Mouse (Mus musculus) adrenal gland, postnatal 25 days (tissue): ENCODE data around the gene Ctse. TPM values are rescaled to one million over a fixed set of nuclear protein-coding genes. Genes with fewer than 3 reads are reported as not detected.

Experiments
- DNase-seq: peaks from one replicate; pipeline ENCODE4 v3.0.0; 2021; ENCODE audit warnings: mixed read lengths
- total RNA-seq: library from RNA; stranded (reverse); gene quantifications from 2 replicates; pipeline ENCODE4 v1.2.3, GENCODE M21; 2021

Gene Ctse
- total RNA-seq, 1 experiment from 2014 or later, result 0.52 TPM

DNA sequence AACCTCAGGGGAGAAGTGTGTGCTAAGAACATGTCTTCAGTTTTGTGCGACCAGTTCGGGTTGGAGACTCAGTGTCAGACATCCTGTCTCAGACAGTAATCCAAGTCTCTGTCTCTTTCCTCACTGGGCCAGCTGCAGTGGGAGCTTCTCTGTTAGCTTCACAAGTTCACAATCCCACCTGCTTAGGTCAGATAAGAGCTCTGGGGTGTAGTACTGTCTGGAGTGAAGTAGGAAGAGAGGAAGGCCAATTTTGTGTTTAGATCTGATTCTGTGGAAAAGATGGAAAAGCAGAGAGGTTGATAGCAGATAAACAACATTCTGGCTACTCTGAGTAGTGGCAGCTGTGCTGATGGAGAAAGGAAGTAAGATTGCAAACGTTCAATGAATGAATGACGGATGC is 61.5 kb downstream of the Ctse start:
- DNase-seq, result no peak

DNA sequence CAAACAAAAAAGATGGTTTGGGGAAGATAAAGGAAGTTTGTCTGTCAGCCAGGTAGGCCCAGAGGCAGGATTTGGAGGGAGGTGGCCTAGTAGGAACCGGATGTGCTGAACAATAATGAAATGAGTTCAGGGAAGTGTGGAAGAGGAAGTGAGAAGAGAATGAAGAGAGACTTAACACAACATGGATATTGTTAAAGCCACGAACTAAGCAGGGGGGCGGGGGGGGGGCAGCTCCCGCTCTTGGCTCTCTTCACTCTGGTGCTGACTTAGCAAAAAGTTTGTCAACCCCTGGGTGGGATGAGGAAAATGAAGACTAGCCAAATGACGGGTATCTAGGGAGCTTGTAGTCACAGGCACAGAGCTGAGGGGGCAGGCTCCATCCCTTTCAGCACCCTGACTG is 62.3 kb downstream of the Ctse start:
- DNase-seq, result no peak

DNA sequence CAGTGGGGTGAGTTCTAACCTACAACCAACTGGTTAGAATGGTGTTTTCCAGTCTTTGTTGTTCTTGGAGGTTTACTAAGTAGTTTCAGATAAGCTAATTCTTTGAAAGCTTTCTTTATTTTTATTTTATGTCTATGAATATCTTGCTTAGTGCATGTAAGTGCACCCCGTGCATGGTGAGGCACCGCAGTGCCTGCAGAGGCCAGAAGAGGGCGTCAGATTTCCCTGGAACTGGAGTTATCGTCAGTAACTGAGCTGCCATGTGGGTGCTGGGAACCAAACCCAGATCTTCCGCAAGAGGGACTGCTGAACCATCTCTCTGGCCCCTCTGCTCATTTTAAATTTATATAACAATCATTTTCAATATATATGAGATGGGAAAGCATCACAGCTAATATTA is 63.3 kb downstream of the Ctse start:
- no peak for DNase-seq

DNA sequence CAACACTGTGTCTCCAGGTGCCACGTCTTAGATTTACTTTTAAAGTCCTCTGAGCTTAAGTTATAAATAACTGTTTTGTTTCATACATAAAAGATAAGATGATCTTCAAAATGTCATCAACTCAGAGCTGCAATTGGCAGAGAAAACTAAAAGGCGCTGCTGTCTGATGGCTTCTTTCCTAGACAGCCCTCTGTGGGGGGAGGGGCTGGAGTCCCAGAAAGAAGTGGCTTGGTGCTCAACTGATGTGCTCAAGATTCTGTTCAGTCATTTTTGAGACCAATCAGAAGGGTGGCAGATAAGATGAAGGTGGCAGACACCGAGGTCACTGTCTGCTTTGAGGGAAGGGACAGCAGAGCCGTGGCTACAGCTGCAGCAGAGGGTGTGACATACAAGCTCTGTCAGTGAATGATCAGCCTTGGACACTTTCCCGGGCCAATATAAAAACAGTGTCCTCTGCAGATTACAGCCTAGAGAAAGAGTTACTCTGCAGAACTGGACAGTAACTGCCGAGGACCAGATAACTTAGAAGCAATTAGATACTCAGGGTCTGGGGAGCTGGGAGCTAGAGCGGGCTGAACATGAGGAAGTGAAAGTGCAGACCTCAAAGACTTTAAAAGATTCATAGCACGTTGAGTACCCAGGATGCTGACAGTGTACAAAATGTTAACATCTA is 64.1 kb downstream of the Ctse start:
- DNase-seq, result no peak

DNA sequence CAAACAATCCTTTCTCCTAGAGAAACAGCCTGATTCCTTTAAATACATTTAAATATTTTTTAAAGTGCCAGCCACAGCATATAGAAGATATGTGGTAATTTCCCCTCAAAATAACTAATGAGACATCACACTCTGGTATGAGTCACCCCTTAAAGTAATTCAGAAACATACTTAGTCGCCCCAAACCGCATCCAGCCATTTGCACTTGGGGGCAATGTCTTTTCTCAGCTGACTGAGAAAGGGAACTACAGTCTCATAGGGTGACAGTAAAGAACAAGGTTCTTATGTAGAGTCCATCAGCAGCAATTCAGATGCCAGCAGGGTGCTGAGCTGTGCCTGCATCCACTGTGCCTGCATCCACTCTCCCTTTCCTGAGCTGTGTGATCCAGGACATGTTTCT is 65.4 kb downstream of the Ctse start:
- no peak for DNase-seq

DNA sequence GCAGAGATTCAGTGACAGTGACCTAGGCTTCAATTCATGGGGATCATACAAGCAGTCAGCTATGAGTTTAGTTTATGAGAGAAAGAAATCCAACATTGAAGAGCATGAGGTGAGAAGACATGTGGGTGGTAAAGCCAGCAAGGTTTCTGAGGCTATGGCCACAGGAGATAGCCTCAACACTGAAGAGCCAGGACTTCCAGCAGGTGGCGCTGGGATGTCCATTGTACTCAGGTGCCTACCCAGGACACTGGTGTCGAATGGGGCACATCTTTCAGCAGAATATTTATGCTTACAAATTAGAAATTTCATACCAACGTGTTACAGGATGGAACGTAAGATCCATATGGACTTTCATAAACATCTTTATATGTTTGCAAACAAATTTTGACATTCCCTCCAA is 70.2 kb downstream of the Ctse start:
- peak; percentile 79 for DNase-seq

DNA sequence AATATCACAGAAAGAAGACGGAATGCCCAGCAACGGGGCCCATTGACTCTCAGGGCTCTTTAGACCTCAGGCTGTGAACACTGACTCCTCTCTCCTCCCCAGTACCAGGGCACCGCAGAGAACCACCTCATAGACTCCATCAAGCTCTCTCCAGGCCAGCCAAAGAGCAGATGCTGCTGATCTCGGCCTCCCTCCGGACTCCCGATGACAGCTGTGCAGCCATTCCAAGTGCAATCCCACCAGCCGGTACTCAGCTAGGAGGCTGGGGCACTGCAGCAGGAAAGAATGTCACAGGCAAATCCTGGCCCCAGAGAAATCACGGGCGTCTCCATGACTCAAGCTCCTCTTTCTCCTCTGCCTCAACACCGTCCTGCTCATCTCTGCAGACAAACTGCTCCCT is 73.4 kb downstream of the Ctse start:
- no peak for DNase-seq

DNA sequence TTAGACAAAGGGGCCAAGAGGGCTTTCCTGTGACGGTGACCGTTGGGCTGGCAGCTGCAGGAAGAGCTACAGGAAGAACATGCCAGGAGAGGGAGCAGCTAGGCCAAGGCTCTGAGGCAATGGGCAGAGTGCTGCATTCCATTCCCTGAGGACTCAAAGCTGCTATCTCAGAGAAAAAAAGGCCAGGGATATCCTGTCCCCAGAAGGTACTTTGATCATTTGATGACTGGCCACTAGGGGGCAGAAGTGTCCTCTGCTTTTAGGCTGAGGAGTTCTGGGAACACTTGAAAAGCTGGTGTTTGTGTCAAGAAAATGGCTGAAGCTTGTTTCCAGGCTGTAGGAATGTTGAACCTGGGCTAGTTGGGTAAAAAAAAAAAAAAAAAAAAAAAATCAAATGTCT is 74.3 kb downstream of the Ctse start:
- peak; percentile 82 for DNase-seq

DNA sequence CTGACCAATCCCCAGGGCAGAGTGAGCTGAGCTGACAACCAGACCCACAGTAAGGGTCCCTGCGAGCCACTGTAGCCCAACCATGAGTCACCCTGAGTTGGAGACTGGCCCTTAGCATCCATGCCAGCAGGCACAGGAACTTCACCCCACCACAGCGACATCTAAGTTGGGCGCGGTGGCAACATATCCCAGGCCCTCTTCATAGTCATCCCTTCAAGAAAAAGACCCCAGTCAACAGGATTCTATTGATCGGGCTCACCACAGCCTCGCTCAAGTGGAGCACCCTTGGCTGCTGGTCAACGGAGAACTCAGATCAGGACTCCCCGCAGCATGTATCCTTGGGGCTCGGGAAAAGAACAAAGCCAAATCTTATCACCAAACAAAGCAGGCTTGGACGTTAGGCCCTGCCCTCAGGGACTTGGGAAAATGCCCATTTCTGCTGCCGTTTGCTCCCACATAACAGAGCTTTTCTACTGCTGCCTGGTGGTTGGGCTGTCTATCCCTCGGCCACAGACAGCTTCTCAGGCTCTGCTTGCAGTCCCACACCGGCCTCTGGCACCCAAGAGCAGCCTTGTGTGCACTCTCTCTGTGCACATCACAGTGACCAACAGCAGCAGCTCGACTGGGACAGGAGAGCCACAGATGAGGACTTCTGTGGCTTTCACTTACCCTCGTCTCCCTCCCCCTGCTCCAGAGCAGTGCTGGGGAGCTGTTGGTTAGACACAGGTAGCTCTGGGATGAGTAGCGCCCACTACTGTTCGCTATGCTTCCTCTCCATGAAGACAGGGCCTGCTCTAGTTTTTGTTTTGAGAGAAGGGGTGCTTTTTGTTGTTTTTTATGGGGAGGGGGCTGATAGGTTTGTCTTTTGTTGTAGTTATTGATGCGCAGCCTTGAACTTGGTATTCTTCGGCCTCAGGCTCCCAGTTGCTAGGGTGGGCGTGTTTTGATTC is 76.6 kb downstream of the Ctse start:
- DNase-seq, result peak; percentile 35

DNA sequence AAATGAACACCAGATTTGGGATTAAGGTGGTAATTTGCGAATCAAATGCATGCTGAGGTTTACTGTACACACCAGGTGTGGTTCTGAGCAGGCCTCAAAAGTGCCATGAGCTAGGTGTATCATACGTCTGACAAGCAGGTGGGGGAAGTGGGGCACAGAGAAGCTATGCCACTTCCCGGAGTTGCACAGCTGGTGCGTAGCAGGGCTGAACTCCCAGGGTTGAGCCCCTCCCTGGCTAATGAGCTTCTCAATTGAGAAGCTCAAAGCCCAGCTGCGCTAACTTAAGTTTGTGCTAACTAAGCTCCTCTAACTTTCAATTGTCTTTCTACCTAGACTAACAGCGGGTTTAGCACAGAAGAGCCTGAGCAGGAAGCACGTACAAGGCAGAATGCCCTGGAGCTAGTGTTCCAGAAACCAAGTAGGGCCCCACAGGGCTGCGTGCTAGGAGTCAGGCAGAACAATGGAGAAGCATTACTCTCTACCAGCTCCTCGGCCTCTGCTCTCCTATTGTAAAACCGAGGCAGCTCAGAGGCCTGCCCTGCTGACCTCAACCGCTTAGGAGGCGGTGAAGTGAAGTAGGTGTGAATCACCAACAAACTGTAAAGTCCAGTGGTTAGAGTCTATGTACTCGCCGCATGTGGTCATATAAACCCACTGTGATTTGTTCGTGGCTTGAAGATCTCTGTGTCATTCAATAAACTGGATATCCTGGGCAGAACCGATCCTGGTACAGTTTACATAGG is 81.0 kb downstream of the Ctse start:
- no peak for DNase-seq

DNA sequence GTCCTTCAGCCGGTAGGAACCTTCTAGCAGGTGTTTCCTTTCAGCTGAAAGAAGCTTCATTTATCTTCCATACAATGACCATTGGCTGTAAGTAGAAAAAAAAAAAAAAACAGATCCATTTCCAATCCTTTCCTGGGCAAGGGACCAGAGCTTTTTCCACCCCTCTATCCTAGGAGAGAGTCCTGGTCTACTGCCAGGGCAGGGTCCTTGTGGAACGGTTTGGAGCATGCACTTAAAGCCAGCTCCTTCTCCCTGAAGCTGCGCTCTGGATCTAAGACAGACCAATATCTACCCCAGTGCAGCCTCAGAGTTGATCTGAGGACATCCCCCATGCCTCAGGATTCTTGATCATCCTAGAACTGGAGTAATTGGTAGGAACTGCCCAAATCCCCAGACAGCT is 83.9 kb downstream of the Ctse start:
- DNase-seq, result no peak

DNA sequence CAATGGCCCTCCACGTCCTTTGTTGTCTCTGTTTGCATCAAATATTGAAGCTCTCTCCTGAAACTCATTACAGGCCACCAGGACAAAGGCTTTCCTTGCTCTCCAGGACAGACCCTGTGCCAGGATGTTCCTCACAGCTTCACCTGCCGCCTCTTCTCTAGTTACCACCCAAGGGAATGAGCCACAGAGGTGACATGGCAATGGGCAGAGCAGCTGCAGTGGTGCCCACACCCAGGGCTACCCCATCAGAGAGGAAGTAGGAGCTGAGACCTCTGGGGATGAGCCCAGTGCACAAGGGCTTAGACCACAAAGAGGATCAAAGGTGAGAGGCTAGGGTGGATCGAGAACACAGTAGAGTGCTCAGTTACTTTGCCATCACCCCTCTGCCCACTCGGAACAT is 85.4 kb downstream of the Ctse start:
- no peak for DNase-seq

Other genes starting within 250 kb of the Ctse start
- gene Srgap2, start 111.0 kb upstream of the Ctse start, total RNA-seq, result 29.5 and 37.2 TPM in 2 replicates
- gene Fam72a, start 110.4 kb upstream of the Ctse start, total RNA-seq, result 1.4 and 1.9 TPM in 2 replicates
- gene Avpr1b, start 39.1 kb upstream of the Ctse start, total RNA-seq, result not detected in 2 replicates
- gene Rab7b, start 50.4 kb downstream of the Ctse start, total RNA-seq, result 5.0 and 5.4 TPM in 2 replicates
- 0.18 TPM in 1 of 2 replicates, not detected in the other for gene Slc26a9, start 105.7 kb downstream of the Ctse start, total RNA-seq
- gene Pm20d1, start 159.1 kb downstream of the Ctse start, total RNA-seq, result 14.9 and 15.5 TPM in 2 replicates
- gene Slc41a1, start 189.2 kb downstream of the Ctse start, total RNA-seq, result 60.7 and 74.8 TPM in 2 replicates
- 15.9 and 21.3 TPM in 2 replicates for gene Rab29, start 228.9 kb downstream of the Ctse start, total RNA-seq